Mouse (Mus musculus): ENCODE measurements around the gene Atg9a.

Atg9a gene

GRCm38 (mm10) chr1:75214886-75215285, 22.9 kb upstream of the Atg9a start:
- no peak for DNase-seq

DNA sequence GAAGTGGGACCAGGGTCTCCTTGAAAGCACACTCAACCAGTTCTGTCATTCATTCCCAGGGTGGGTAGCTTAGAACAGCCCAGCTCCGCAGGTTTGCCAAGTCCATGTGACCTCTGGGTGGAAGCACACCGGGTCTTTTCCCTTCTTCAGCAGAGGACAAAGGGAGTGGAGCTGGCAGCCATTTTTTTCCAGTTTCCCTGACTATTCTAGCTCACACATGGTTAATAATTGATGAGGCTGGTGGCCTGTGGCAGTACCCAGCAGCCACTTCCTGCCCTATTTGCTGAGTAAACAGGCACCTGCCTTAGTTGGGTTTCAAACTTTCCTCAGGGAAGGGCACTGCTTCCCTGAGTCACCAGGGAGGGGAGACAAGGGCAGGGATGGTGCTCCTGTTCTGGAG, 22.4 kb upstream of the Atg9a start:
- no peak for DNase-seq

- DNase-seq, result peak; percentile 58
These were observed 21.1 kb upstream of the Atg9a start for GRCm38 (mm10) chr1:75213096-75213495.

DNA sequence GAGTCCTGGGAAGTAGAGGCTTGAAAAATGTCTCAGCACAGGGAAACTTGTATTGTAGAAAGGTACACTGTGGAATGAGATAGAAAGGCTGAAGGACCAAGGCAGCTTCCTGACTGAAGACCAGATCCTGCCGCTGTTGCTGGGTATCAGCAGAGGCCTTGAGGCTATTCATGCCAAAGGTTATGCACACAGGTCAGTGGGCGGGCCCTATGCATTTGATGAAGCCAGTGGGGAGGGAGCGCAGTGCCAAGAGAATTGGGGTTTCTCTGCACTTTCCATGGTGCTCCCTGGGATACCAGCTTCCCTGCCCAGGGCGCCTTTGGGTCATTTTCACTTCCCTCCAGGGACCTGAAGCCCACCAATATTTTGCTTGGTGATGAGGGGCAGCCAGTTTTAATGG, 20.5 kb upstream of the Atg9a start:
- DNase-seq, result no peak

DNA sequence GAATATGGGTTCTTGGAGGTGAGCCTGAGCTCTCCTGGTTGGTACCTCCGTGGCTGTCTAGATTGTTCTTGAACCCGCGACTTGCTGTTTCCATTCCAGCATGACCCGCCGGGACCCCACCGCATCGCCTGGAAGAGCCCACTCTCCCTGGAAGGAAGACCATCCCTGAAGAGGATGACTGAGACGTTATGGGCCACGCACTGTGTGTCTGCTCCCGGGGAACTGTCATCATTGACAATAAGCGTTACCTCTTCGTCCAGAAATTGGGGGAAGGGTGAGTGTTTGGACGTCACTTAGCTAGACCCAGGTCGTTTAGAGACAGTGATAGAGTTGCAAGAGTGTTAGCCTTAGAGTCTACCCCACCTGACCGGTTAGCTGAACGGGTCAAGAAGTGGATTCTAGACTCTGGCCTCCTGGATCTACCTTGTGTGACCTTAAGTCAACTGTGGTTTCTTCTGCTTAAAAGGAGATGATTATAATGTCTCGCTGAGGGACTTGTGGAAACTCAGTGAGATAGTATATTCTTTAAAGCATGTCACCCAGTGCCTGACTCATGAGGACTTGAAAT, 19.2 kb upstream of the Atg9a start:
- DNase-seq, result no peak

GRCm38 (mm10) chr1:75210136-75211087, 18.4 kb upstream of the Atg9a start, which contains the start of the genes Glb1l and Stk16:
Gene Glb1l, minus strand, starts transcription at chr1:75210813.
Gene Stk16, plus strand, starts transcription at chr1:75210838.
- DNase-seq, result peak; percentile 98

DNA sequence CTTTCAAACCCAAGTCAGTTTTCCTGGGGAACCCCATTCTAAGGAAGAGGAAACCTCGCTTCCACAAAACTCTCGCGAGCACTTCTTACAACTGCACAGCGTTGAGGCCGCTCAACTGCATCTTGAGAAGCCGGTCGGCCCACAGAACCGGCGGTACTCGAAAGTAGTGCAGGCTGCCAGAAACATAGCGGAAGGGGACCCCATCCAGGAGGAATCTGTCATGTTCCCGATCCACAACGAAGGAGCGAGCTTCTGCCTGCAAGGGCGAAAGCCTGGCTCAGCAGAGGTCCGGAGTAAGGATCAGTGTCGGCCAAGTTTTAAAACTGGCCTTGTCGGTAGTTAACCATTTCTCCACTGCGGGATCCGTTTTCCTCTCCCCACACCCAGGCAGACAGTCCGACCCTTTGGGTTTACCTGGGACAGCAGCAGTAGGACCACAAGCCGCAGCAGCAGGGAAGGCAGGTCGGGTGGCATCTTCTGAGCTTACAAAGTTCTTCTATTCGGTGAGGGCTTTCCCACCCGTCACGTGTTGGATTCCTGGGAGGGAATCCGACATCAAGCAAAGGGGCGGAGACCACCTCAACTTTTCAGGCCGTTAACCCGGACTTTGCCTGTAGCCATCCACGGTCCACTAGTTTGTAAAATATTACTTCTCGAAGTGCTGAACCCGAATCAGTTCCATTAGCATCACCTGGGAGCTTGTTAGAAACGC, 17.1 kb upstream of the Atg9a start:
- DNase-seq, result peak; percentile 66

DNA sequence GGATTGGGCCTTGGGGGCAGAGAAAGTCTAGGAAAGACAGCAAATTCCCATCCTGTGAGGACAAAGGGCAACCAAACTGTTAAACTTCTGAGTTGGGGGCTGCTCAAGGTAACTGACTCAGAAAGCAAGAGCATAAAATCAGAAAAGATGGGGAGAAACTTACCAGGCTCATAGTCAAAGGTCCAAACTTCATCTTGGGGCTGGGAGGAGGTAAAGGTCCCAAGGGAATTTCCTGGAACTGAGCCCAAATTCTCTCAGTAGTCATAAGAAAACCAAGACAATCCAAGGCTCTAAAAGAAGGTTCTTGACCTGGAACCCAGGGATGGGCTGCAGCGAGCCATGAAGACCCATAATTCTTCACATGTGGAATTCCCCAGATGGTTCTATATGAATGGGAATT, 9.2 kb upstream of the Atg9a start:
- no peak for DNase-seq

DNA sequence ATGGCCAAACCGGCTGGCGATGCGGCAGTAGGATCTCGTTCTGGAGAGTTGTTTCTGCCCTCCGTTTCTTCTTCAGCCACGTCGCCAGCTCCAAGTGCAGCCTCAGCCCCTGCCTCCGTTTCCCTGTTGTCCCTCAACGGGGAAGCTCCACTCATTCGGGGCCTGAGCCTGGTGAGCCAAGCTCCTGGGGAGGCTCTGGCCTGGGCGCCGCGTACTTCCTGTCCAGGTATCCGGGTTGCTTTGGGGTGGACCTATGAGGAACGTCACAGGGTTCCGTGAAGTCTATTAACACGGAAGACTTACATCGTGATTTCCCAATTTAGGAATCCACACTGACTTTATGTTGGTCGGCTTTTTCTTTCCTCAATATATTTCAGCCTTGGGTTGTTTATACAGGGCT, 456 bp upstream of the Atg9a start:
- DNase-seq, result peak; percentile 75

DNA sequence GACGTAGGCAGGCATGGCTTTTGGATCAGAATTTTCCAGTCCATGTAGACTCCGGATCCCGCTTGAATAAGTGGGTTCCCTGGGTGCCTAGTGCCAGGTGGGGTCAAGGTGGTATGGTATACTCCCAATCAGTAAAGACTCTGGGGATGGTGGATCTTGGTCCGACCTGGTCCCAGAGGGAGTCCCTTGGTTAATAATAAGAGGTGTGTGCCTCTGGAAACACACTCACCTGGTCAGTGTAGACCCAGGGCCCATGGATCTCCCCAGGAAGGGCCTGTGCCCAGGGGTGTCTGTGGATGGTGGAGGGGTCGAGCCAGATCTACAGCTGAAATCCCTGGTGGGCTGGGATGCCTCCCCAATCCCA, 756 bp downstream of the Atg9a start:
- DNase-seq, result no peak

- no peak for DNase-seq
These were observed 1.4 kb downstream of the Atg9a start for GRCm38 (mm10) chr1:75190577-75190976.

DNA sequence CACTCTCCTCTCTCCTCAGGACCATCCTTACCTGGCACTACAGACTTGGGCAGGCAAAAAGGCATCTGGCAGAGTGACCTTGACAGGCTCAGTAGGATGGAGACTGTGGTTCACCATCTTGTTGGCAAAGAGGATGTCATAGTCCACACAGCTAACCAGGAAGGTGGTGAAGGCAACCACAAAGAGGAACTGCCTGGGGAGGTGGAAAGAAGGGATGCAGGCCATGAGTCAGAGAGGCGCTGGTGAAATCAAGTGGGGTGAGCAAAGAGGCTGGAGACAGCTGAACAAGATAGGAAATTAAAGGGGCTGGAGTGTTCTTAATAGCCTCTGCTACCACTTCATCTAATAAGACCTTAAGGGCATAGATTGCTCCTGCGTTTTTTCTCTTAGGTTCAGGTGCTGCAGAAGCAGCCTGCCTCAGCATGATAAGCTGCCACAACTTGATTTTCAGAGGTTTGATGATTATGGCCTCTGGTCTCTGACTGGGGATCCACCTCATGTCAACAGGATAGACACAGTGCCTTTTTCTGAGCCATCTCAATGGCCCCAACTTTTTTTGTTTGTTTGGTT, 4.0 kb downstream of the Atg9a start:
- DNase-seq, result peak; percentile 47

DNA sequence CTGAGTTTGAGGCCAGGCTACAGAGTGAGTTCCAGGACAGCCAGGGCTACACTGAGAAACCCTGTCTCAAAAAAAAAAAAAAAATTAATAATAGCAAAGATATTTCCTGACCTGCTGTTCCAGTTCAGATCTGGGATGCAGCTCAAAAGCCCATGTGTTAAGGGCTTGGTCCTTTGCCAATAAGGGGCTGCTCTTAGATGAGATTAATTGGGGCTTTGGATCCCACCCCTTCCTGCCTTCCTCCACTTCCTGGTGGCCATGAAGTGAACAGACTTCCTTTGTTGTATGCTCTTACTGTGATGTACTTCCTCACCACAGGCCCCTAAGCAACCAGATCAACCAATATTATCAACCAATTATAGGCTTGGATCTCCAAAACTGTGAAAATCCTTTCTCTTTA, 4.9 kb downstream of the Atg9a start:
- no peak for DNase-seq

DNA sequence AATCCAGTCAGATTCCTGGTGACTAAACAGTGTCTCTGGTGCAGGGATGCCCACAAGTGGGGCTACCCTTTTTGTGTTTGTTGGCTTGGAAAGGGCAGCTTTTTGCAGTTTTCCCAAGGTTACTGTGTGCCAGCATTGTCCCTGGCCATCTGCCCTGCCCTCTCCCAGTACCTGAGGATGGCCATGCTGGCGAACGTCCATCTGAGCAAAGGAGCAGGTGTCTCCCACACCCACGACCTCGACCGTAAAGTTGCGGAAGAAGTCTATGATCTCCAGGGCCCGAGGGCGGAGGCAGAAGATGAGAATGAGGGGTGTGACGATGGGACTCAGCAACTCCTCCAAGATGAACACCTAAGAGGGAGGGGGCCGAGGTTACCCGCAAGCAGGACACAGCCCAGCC, 6.5 kb downstream of the Atg9a start:
- DNase-seq, result no peak

GRCm38 (mm10) chr1:75182160-75182559, 9.8 kb downstream of the Atg9a start:
- no peak for DNase-seq

GRCm38 (mm10) chr1:75181377-75181870, 10.6 kb downstream of the Atg9a start:
- DNase-seq, result no peak

DNA sequence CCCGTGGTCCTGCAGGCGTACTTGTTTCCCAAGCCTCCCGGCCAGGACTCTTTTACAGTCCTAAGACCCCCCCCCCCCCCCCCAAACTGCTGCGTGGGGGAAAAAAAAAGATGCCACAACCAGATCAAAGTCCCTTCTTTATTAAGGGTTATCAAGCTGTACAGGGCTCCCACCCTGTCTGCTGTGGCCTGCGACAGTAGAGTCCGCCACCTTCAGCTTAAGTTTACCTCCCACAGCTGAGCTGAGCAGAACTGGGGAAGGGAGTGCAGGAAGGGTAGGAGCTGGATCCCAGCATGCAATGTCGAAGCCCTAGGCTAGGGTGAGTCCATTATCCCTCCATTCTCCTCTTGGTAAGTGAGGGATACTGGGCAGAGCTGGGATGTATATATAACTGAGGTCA, 11.3 kb downstream of the Atg9a start:
- no peak for DNase-seq

- DNase-seq, result peak; percentile 96
These were observed 11.8 kb downstream of the Atg9a start, which contains the start of gene Abcb6 for GRCm38 (mm10) chr1:75180105-75180590. Gene Abcb6, minus strand, starts transcription at chr1:75180392.

DNA sequence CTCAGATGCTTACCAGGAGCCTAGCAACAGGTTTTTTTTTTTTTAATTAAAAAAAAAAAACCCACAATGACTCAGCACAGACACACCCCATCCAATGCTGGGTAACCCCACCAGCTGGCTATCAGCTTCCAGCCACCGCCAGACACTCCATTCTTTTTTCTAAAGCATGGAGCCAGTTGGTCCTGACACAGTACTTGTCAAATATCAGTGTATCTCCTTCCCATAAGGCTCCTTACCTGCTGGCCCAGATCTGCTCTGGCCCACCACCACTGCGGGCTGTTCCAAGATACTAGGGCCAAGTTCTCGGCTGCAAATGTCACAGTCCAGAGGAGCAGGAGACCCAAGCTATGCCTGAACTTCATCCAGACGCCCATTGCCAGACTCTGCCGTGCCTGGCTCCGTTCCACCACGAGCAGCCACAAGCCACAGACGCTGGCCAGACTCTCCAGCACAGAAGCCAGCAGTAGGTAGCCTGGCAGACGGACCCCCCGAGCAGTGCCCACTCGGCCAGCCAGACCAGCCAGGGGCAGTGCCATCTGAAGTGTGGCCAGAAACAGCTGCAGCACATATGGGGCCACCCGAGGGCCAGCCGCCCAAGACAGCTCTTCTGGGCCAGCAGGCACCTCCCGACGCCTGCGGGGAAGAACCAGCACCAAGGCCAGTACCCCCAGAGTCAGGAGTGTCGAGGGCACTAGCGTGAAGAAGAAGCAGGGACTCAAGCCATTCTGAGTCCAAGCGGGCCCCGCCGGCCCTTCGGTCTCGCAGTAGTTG, 12.5 kb downstream of the Atg9a start:
- peak; percentile 23 for DNase-seq

DNA sequence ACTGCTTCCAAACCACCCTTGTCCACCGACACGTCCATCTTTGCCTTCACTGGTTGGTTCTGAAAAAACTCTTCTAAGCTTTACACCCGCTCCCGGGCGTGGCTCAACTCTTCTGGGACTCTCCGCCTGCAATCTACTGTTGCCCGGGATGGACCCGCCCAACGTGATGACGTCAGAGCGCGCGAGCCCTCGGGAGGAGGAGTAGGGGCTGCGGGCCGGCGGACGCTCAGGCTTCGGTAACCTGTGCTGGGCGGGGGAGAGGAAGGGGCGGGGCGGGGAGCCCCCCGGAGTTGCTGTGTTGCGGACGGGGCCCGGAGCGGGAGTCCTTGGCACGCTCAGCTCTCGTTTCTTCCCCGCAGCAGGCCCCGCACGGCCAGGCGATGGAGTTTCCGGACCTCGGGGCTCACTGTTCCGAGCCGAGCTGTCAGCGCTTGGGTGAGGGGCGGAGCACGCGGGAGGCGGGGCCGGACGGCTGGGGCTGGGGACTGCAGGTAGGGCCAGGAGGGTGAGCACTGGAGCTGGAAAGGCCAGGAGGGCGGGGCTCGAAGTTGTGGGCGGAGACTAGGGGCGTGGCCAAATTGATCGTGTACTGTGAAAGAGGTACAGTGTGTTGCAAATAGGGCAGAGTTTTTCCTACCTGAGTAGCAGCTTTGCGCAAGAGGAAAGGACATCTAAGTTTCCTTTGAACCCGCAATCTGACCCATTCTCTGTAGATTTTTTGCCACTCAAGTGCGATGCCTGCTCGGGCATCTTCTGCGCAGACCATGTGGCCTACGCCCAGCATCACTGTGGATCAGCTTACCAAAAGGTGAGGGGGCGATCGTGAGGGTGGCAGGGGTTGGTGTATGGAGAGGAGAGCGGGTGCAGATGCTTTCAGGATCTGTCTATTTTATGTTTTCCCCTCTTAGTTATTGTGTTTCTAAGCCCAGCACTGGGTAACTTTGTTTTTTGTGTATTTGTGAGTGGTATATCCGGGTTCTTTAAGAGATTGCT, 23.2 kb downstream of the Atg9a start, which contains the start of gene Zfand2b:
Gene Zfand2b (plus strand): TSS at position 175 of the 993 bp plus-strand sequence.
- DNase-seq, result peak; percentile 99

DNA sequence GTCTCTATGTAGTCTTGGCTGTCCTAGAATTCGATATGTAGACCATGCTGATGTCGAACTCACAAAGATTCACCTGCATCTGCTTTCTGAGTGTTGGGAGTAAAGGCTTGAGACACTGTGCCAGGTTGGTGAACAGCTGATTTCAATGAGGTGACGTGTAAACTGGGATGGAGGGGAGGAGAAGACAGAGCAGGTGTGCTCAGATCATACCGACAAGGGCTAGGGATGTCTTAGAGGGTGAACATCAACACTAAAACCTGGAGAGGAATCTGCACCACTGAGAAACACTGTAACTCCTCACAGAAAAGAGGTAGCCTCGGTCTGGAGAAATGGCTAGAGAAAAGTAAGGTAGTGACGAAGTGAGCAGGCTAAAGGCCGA, 23.9 kb downstream of the Atg9a start:
- DNase-seq, result no peak

Measured in lung, postnatal 36 days (tissue).